Mouse (Mus musculus) activated CD4-positive, CD25-positive, alpha-beta regulatory T cell (primary cell): Measurements from ENCODE around the gene Eral1. TPM values are rescaled to one million over a fixed set of nuclear protein-coding genes. Genes with fewer than 3 reads are reported as not detected.

Source experiments
- polyA plus RNA-seq, 2 experiments: library from polyadenylated mRNA; unstranded; fragments of 100-300 nt; shearing (Covaris generic); gene quantifications; one replicate each; pipeline ENCODE4 v1.2.1; 2017

Eral1 gene
- 10 to 100 TPM; 23.1 to 27.6 TPM for polyA plus RNA-seq

GRCm38 (mm10) chr11:78079961-78080921, at the start of gene Eral1:
Eral1 (minus strand) TSS chr11:78080383.

GRCm38 (mm10) chr11:78094504-78095143, 14.4 kb upstream of the Eral1 start, which contains the start of gene Fam222b:
Fam222b (plus strand) TSS chr11:78094660.

GRCm38 (mm10) chr11:78037831-78038752, 42.1 kb downstream of the Eral1 start, which contains the start of gene Flot2:
Flot2 (plus strand) TSS chr11:78037931.

GRCm38 (mm10) chr11:78031947-78032808, 48.0 kb downstream of the Eral1 start, which contains the start of gene Dhrs13:
Dhrs13 (plus strand) TSS chr11:78032280.

Other genes starting within 250 kb of the Eral1 start
- under 1 TPM; 0.50 to 0.89 TPM for gene Pipox, start 186.3 kb downstream of the Eral1 start, polyA plus RNA-seq
- under 1 TPM in 1 of 2 experiments, not detected in 1; 0.33 TPM for gene Sez6, start 149.6 kb downstream of the Eral1 start, polyA plus RNA-seq
- gene Phf12, start 97.6 kb downstream of the Eral1 start, polyA plus RNA-seq: 10 to 100 TPM; 42.1 to 43.8 TPM
- 1 to 10 TPM; 5.0 to 5.3 TPM for gene Dhrs13, start 48.1 kb downstream of the Eral1 start, polyA plus RNA-seq
- 10 to 100 TPM; 41.5 to 48.8 TPM for gene Flot2, start 42.5 kb downstream of the Eral1 start, polyA plus RNA-seq
- gene Fam222b, start 14.3 kb upstream of the Eral1 start, polyA plus RNA-seq: 10 to 100 TPM; 15.3 to 18.3 TPM
- gene Traf4, start 85.2 kb upstream of the Eral1 start, polyA plus RNA-seq: 10 to 100 TPM; 33.0 to 39.8 TPM
- 10 to 100 TPM in 1 of 2 experiments, 1 to 10 TPM in 1; 9.3 to 10.9 TPM for gene Nek8, start 96.3 kb upstream of the Eral1 start, polyA plus RNA-seq
- 1 to 10 TPM; 4.7 to 5.4 TPM for gene Tlcd1, start 96.3 kb upstream of the Eral1 start, polyA plus RNA-seq
- gene Rpl23a, start 103.2 kb upstream of the Eral1 start, polyA plus RNA-seq: 1,000 to 10,000 TPM; 1,180 to 2,194 TPM
- under 1 TPM; 0.91 to 0.97 TPM for gene Rab34, start 108.0 kb upstream of the Eral1 start, polyA plus RNA-seq
- under 1 TPM; 0.29 to 0.55 TPM for gene Proca1, start 113.0 kb upstream of the Eral1 start, polyA plus RNA-seq
- 10 to 100 TPM; 78.8 to 95.9 TPM for gene Sdf2, start 165.4 kb upstream of the Eral1 start, polyA plus RNA-seq
- 10 to 100 TPM; 15.5 to 29.0 TPM for gene Supt6, start 165.6 kb upstream of the Eral1 start, polyA plus RNA-seq
- gene 2610507B11Rik, start 181.4 kb upstream of the Eral1 start, polyA plus RNA-seq: 10 to 100 TPM; 40.4 to 65.7 TPM
- gene BC030499, start 210.5 kb upstream of the Eral1 start, polyA plus RNA-seq: under 1 TPM; 0.27 to 0.36 TPM
- gene Spag5, start 221.1 kb upstream of the Eral1 start, polyA plus RNA-seq: 1 to 10 TPM; 5.3 to 6.0 TPM
- 10 to 100 TPM in 1 of 2 experiments, 1 to 10 TPM in 1; 2.4 to 12.9 TPM for gene Aldoc, start 242.6 kb upstream of the Eral1 start, polyA plus RNA-seq
- 100 to 1,000 TPM in 1 of 2 experiments, 10 to 100 TPM in 1; 70.7 to 114 TPM for gene Pigs, start 248.0 kb upstream of the Eral1 start, polyA plus RNA-seq